Mouse (Mus musculus) embryonic facial prominence, embryonic 13.5 days (tissue): ENCODE data around the gene Mthfsd. TPM values are rescaled to one million over a fixed set of nuclear protein-coding genes. Genes with fewer than 3 reads are reported as not detected.

Source experiments
- ATAC-seq: fragments of 200-750 bp; cut with Nextera tagmentation; 2 replicates; pipeline ENCODE4 v1.8.0; 2017; ENCODE audit warnings: low read depth; ENCODE audit not compliant: insufficient number of reproducible peaks, insufficient read depth, low FRiP score, low TSS enrichment
- H3K27ac ChIP-seq: fragments of 300-500 bp; sonication (generic); 2 replicates; pipeline ENCODE4 v1.5.1; 2015; ENCODE audit warnings: moderate library complexity, mild to moderate bottlenecking, inconsistent platforms
- H3K27me3 ChIP-seq: fragments of 300-500 bp; sonication (generic); 2 replicates; pipeline ENCODE4 v1.6.1; 2015; ENCODE audit warnings: mild to moderate bottlenecking, inconsistent platforms
- H3K36me3 ChIP-seq: fragments of 300-500 bp; sonication (generic); 2 replicates; pipeline ENCODE4 v1.6.1; 2015; ENCODE audit warnings: mild to moderate bottlenecking, inconsistent platforms
- H3K4me1 ChIP-seq: fragments of 300-500 bp; sonication (generic); 2 replicates; pipeline ENCODE4 v1.6.1; 2015; ENCODE audit warnings: inconsistent platforms
- H3K4me2 ChIP-seq: fragments of 300-500 bp; sonication (generic); 2 replicates; pipeline ENCODE4 v1.6.1; 2015; ENCODE audit warnings: moderate library complexity, mild to moderate bottlenecking, inconsistent platforms
- H3K4me3 ChIP-seq: fragments of 300-500 bp; sonication (generic); 2 replicates; pipeline ENCODE4 v1.5.1; 2015; ENCODE audit warnings: mild to moderate bottlenecking, inconsistent platforms
- H3K9ac ChIP-seq: fragments of 300-500 bp; sonication (generic); 2 replicates; pipeline ENCODE4 v1.6.1; 2015; ENCODE audit warnings: mild to moderate bottlenecking, inconsistent platforms
- H3K9me3 ChIP-seq: fragments of 300-500 bp; sonication (generic); 2 replicates; pipeline ENCODE4 v1.6.1; 2016; ENCODE audit warnings: inconsistent platforms
- WGBS: fragments of 180-500 bp; shearing (Covaris S2); methylation state at CpG from one replicate; pipeline ENCODE4 v1.1.7; 2015; ENCODE audit warnings: mixed read lengths; 5-methylcytosine and 5-hydroxymethylcytosine counted together
- polyA plus RNA-seq: library from polyadenylated mRNA; unstranded; fragments of >200 nt; fragmentation: Nextera tagmentation; extraction: Ambion mirVana; gene quantifications from 2 replicates; pipeline ENCODE4 v1.2.1, GENCODE M21; 2015

Gene Mthfsd
- polyA plus RNA-seq, 1 experiment from 2014 or later, result 70.5 TPM

DNA sequence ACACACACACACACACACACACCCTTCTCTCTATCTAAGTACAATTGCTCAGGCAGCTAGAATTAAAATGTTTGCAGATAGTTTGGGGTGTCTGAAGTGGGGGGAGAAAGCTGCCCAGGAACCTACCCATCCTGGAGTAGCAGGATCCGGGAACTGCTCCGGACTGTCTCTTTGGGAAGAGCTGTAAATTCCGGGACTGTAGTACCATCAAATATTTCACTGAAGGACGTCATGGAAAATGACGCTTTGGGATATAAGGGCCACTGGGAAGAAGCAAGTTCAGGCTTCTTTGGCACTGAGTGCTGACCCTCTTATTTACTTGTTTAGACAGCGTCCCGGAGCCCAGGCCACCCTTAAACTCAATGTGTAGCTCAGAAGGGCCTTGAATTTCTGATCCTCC lies 29.0 kb downstream of the Mthfsd start:
- WGBS, result 6% methylated on average over 7 of the region's 7 CpGs
- Histone ChIP-seq H3K9ac (no peak overlapping the region), H3K4me3 (no peak overlapping the region), H3K4me2 (no peak overlapping the region), H3K36me3 (no peaks in the 10 kb centered on the region), H3K9me3 (no peaks in the 10 kb centered on the region), H3K4me1 (peaks cover 32% of the 10 kb centered on the region), H3K27ac (no peak overlapping the region), H3K27me3 (peaks cover 100% of the 10 kb centered on the region)
- ATAC-seq, result no peak

DNA sequence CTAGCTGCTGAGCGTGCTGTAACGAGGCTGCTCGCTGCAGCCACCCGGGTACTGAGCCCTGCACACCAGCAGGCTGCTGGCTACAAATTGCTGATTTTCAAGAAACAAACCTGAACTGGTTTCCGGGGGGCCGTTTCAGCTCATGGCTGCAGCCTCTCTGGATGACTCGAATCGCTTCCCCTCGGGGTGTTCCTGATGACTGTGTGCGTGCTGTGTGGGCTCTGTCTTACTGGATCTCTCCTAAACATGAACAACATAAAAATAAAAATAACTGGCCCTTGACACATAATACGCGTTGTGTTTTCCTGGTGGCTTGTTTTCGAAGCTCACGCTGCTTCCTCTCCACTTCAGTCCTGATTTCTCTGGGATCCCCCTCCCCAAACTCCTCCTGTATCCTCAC lies 29.5 kb downstream of the Mthfsd start:
- WGBS, result 4% methylated on average over 14 of the region's 14 CpGs
- no peak overlapping the region for H3K9ac ChIP-seq
- no peaks in the 10 kb centered on the region for H3K9me3 ChIP-seq
- H3K4me1 ChIP-seq, result peaks cover 34% of the 10 kb centered on the region
- H3K27ac ChIP-seq, result no peak overlapping the region
- no peaks in the 10 kb centered on the region for H3K36me3 ChIP-seq
- no peak for ATAC-seq
- H3K4me3 ChIP-seq, result no peak overlapping the region
- peaks cover 100% of the 10 kb centered on the region for H3K27me3 ChIP-seq
- H3K4me2 ChIP-seq, result no peak overlapping the region

DNA sequence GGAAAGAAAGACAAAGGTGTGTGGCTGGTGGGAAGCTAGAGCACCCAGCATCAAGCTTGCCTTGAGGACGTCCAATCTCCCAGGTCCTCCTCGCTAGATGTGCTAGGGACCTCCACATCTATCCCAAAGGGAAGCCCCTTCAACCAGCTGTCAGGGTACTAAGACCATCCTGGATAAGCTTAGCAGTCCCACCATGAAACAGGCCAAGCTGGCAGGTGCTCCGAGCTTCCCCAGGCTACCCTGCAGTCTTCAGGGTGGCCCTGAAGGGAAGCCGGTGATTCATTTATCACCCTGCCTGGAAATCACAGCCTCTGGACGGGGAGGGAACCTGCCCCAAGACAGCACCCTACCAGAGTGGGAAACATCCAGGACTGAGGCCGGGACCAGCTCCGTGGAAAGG lies 31.6 kb downstream of the Mthfsd start:
- Histone ChIP-seq H3K4me1 (peaks cover 30% of the 10 kb centered on the region), H3K9me3 (no peaks in the 10 kb centered on the region), H3K36me3 (no peaks in the 10 kb centered on the region), H3K4me3 (no peak overlapping the region), H3K4me2 (no peak overlapping the region), H3K27ac (no peak overlapping the region), H3K9ac (no peak overlapping the region), H3K27me3 (peaks cover 100% of the 10 kb centered on the region)
- ATAC-seq, result no peak
- WGBS, result 15% methylated on average over 7 of the region's 7 CpGs

DNA sequence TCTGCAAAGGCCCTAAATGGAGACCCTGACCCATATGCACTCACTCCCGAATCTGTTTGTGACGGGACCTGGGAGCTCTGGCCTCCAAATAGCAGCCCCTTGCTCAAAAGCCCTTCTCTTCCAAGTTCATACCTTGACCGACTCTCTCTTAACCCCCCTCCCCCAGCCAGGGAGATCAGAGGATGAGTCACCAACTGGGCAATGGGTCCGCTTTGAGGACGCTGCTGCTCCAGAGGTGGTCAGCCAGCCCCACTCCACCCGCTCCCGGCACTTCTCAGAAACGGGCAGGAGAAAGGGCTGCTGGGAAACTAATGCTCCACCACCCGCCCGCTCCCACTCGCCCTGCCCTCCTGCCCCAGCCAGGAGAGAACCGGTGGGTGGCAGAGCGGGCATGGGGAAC lies 32.3 kb downstream of the Mthfsd start:
- H3K4me3 ChIP-seq, result no peak overlapping the region
- peaks cover 33% of the 10 kb centered on the region for H3K4me1 ChIP-seq
- no peak overlapping the region for H3K9ac ChIP-seq
- no peak for ATAC-seq
- no peaks in the 10 kb centered on the region for H3K9me3 ChIP-seq
- H3K27me3 ChIP-seq, result peaks cover 100% of the 10 kb centered on the region
- H3K4me2 ChIP-seq, result no peak overlapping the region
- H3K27ac ChIP-seq, result no peak overlapping the region
- 7% methylated on average over 13 of the region's 13 CpGs for WGBS
- H3K36me3 ChIP-seq, result no peaks in the 10 kb centered on the region

DNA sequence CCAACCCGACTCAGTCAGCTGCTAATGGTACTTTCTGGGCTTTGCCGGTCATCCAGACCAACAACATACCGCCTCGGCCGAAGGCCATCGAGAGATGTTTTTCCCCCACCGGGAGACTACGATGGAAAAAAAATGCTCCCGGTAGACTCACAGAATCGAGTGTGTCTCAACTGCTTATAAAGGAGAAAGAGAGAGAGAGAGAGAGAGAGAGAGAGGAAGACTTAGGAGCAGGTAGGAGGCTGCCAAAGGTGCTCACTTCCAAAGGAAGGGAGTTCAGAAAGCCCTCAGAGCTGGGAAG lies 33.4 kb downstream of the Mthfsd start:
- Histone ChIP-seq H3K27ac (no peak overlapping the region), H3K4me3 (0 out of 2 replicates have a peak overlapping the region, but pooled peaks have one; percentile 13), H3K27me3 (peaks cover 100% of the 10 kb centered on the region), H3K9me3 (no peaks in the 10 kb centered on the region), H3K4me2 (peak overlapping the region; percentile 14; the same call in 1 of the 2 replicates), H3K9ac (no peak overlapping the region), H3K36me3 (no peaks in the 10 kb centered on the region), H3K4me1 (peaks cover 28% of the 10 kb centered on the region)
- 2% methylated on average over 10 of the region's 10 CpGs for WGBS
- ATAC-seq, result no peak

DNA sequence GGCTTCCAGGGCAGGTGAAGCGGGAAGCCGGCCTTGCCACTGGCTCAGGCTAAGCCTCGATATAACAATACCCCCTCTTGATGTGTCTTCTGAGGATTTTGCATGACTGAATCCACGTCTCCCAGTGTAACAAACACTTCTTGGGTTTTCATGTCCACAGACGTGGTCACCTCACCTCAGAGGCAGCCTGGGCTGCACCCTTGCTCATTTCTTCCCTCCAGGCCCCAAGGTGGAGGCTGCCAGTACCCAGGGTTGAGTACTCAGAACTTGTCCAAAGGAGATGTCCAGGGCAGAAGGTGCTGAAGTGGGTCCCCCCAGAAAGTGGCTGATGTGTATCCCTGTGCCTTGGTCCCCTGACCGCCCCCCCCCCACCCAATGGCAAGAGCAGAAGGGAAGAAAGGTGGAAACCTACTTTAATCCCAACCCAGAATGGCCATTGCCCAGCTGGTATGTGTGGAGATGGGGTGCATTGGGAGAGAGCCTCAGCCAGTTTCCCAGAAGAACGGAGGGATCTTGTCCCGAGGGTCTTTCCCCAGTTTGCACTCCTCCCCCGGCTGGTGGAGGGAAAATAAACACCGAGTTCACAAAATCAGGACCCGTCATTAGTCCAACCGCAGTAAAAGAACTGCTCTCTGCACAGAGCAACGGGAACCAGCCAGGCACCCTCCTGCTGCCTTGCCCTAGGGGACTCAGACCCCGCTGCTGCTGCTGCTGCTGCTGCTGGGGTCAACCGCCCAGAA lies 33.9 kb downstream of the Mthfsd start:
- H3K9ac ChIP-seq, result no peak overlapping the region
- no peak overlapping the region for H3K27ac ChIP-seq
- peaks cover 100% of the 10 kb centered on the region for H3K27me3 ChIP-seq
- H3K9me3 ChIP-seq, result no peaks in the 10 kb centered on the region
- H3K4me1 ChIP-seq, result peaks cover 28% of the 10 kb centered on the region
- peak overlapping the region; percentile 14; the same call in 1 of the 2 replicates for H3K4me2 ChIP-seq
- 2% methylated on average over 15 of the region's 15 CpGs for WGBS
- ATAC-seq, result no peak
- 0 out of 2 replicates have a peak overlapping the region, but pooled peaks have one; percentile 13 for H3K4me3 ChIP-seq
- no peaks in the 10 kb centered on the region for H3K36me3 ChIP-seq

DNA sequence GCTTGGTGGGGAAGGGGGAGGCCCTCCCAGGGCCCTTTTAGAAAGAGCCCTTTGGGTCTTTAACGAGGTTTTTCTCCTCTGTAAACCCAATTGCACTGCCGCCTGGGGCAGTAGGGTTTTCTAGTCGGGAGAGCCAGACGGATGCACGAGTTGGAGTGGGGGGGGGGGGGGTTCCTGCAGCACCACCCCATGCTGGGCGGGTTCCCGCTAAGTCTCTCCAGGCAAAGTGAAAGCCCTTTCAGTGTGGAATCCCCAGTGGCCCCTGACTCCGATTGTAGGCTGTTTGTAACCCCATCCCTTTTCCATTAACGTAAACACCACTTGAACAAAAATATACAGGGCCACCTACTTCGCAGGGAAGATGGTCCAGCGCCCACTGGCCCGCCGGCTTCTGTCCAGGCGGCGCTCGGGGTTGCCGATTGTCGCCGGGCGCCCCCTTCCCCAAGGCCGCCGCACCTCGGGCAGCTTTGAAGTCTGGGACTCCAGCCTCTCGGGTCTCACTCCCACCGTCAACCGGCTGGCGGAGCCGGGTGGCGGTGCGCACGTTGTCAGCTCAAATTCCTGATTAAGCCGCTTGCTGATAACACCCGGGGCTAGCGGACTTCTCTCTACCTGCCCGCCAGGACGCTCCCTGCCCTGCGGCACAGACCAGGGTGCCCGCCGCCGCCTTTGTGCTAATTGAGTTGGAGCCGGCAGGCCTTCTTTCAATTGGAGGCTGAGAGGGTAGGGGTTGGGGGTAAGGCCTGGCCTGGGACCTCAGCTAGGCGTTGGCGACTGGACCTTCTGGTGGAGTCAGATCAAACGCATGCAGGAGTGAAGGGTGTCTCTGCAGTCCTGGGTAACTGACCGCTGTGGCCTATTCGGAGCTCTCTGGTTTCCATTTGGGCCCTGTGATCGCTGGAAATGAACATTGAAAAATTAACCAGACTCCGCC lies 34.8 kb downstream of the Mthfsd start:
- H3K27ac ChIP-seq, result peak overlapping the region; percentile 16; the same call in 1 of the 2 replicates
- H3K4me3 ChIP-seq, result peak overlapping the region; percentile 28
- no peaks in the 10 kb centered on the region for H3K9me3 ChIP-seq
- H3K27me3 ChIP-seq, result peaks cover 100% of the 10 kb centered on the region
- H3K36me3 ChIP-seq, result no peaks in the 10 kb centered on the region
- no peak for ATAC-seq
- H3K9ac ChIP-seq, result peak overlapping the region; percentile 44; the same call in 1 of the 2 replicates
- peaks cover 28% of the 10 kb centered on the region for H3K4me1 ChIP-seq
- under 1% methylated on average over 48 of the region's 48 CpGs for WGBS
- peak overlapping the region; percentile 53 for H3K4me2 ChIP-seq

DNA sequence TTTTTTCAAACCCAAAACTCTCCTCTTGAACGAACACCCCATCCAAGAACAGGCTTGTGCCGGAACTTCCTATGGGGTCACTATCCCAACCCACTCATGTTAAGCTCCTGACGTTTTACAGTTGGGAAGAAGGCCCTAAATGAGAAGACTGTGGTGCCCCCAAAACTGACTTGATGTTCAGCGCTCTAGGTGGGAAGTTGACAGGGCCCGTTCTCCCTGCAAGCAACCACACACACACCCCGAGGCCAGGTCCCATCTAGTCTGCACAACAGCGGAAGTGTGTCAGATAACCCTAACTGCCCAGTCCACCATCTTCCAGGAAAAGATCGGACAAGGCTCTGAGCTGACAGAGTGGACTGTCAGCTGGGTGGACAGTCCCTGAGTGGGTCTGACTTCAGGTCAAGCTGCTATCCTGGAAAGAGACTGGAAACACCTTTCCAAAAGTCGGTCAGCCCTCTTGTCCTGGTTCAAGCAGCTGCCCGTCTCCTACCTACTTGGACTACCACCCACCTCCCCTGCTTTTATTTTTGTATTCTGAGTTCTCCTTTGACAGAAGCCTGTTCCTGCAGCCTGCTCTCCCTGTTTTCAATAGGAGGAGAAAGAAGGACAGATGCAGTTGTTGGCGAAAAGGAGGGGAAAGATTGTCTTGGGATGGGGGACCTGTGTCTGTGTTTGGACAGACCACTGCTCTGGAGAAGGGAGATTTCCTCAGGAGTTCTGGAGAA lies 35.6 kb downstream of the Mthfsd start:
- no peaks in the 10 kb centered on the region for H3K9me3 ChIP-seq
- ATAC-seq, result no peak
- H3K4me3 ChIP-seq, result no peak overlapping the region
- no peak overlapping the region for H3K9ac ChIP-seq
- 14% methylated on average over 11 of the region's 11 CpGs for WGBS
- H3K36me3 ChIP-seq, result no peaks in the 10 kb centered on the region
- peak overlapping the region; percentile 53; the same call in 1 of the 2 replicates for H3K4me2 ChIP-seq
- H3K27ac ChIP-seq, result peak overlapping the region; percentile 16; the same call in 1 of the 2 replicates
- peaks cover 28% of the 10 kb centered on the region for H3K4me1 ChIP-seq
- H3K27me3 ChIP-seq, result peaks cover 95% of the 10 kb centered on the region

DNA sequence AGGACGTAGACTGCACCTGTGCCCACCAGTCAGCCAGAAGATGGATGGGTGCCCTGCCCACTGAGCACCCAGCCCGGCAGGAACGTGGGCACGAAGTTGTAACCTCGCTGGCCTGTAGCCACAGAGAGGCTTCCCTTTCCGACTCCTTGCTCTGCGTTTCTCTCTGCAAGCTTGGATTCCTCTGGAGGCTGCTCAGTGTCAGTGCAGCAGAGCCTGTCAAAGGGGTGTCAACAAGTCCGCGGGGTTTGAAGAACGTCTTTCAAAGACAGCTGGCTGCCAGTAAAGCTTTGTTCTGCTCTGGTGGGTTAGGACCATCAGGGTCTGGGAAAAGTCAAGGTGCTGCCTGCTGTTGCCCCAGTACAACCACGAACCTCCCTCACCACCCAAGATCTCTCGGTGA lies 36.7 kb downstream of the Mthfsd start:
- no peak overlapping the region for H3K4me3 ChIP-seq
- peaks cover 28% of the 10 kb centered on the region for H3K4me1 ChIP-seq
- WGBS, result 4% methylated on average over 12 of the region's 12 CpGs
- H3K9me3 ChIP-seq, result no peaks in the 10 kb centered on the region
- 0 out of 2 replicates have a peak overlapping the region, but pooled peaks have one; percentile 21 for H3K9ac ChIP-seq
- no peak for ATAC-seq
- no peaks in the 10 kb centered on the region for H3K36me3 ChIP-seq
- no peak overlapping the region for H3K27ac ChIP-seq
- no peak overlapping the region for H3K4me2 ChIP-seq
- H3K27me3 ChIP-seq, result peaks cover 89% of the 10 kb centered on the region

DNA sequence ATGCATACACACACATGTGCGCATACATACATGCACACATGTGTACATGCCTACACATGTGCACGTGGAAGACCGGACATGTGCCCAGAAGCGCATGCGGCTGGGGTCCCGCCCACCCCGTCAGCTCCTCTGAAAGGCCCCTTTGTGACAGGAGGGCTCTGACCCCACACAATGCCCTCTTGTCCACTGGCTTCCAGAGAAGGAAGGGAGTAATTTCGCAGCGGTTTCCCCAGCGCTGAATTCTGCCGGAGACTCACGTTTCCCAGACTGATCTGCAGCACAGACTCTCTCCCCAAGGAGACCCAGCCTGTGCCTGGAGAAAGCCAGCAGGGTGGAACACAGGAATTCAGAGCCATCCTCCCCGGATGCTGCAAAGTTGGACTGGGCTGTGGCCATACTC lies 44.5 kb downstream of the Mthfsd start:
- WGBS, result 21% methylated on average over 13 of the region's 13 CpGs
- Histone ChIP-seq H3K4me2 (no peak overlapping the region), H3K9ac (peak overlapping the region; percentile 40; the same call in 1 of the 2 replicates)

DNA sequence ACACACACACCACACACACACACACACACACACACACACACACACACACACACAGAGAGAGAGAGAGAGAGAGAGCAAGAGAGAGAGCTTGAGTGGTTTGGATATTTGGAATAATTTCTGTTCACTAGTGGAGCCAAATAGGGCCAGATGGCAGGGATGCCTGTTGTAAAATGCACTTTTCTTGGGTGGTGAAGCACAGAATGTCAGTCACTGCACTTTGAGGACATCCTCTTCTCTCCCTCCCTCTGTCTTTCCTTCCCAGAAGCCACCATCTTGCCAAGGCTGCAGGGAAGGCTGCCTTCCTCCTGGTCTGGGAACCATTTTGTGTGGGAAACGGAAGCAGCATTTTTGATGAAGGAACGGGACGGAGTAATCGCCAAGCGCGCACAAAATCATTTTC lies 45.7 kb downstream of the Mthfsd start:
- H3K9ac ChIP-seq, result no peak overlapping the region
- ATAC-seq, result no peak
- H3K27me3 ChIP-seq, result peaks cover 51% of the 10 kb centered on the region
- H3K9me3 ChIP-seq, result no peaks in the 10 kb centered on the region
- no peak overlapping the region for H3K4me3 ChIP-seq
- H3K27ac ChIP-seq, result no peak overlapping the region
- peaks cover 33% of the 10 kb centered on the region for H3K4me1 ChIP-seq
- H3K4me2 ChIP-seq, result no peak overlapping the region
- H3K36me3 ChIP-seq, result no peaks in the 10 kb centered on the region
- WGBS, result 71% methylated on average over 6 of the region's 6 CpGs

More for the DNA sequence above, 44.5 kb downstream of the Mthfsd start:
- Histone ChIP-seq H3K27me3 (peaks cover 57% of the 10 kb centered on the region), H3K9me3 (no peaks in the 10 kb centered on the region), H3K36me3 (no peaks in the 10 kb centered on the region), H3K27ac (peak overlapping the region; percentile 41; the same call in 1 of the 2 replicates), H3K4me1 (peaks cover 22% of the 10 kb centered on the region), H3K4me3 (no peak overlapping the region)
- 0 out of 2 replicates have a peak, but pooled peaks have one; percentile 33 for ATAC-seq
